Mouse (Mus musculus) liver, embryonic 16.5 days (tissue): ENCODE data around the gene Pawr. TPM values are rescaled to one million over a fixed set of nuclear protein-coding genes. Genes with fewer than 3 reads are reported as not detected.

Source experiments
- ATAC-seq: fragments of 200-750 bp; cut with Nextera tagmentation; 2 replicates; pipeline ENCODE4 v1.8.0; 2017; ENCODE audit warnings: low read depth, mild to moderate bottlenecking, moderate number of reproducible peaks, moderate library complexity
- H3K27ac ChIP-seq: fragments of 300-500 bp; sonication (generic); 2 replicates; pipeline ENCODE4 v1.5.1; 2014; ENCODE audit warnings: mild to moderate bottlenecking, low read length
- H3K27me3 ChIP-seq: fragments of 300-500 bp; sonication (generic); 2 replicates; pipeline ENCODE4 v1.6.1; 2014; ENCODE audit warnings: low read depth, low read length, mixed read lengths; ENCODE audit not compliant: control insufficient read depth, insufficient read depth
- H3K36me3 ChIP-seq: fragments of 300-500 bp; sonication (generic); 2 replicates; pipeline ENCODE4 v1.6.1; 2014; ENCODE audit warnings: mild to moderate bottlenecking; ENCODE audit not compliant: control insufficient read depth, insufficient read depth
- H3K4me1 ChIP-seq: fragments of 300-500 bp; sonication (generic); 2 replicates; pipeline ENCODE4 v1.6.1; 2014; ENCODE audit warnings: low read depth, low read length, mixed read lengths; ENCODE audit not compliant: control insufficient read depth
- H3K4me2 ChIP-seq: fragments of 300-500 bp; sonication (generic); 2 replicates; pipeline ENCODE4 v1.6.1; 2014; ENCODE audit warnings: low read depth, low read length, mixed read lengths
- H3K4me3 ChIP-seq: fragments of 300-500 bp; sonication (generic); 2 replicates; pipeline ENCODE4 v1.5.1; 2014; ENCODE audit warnings: low read depth, mild to moderate bottlenecking, low read length
- H3K9ac ChIP-seq: fragments of 300-500 bp; sonication (generic); 2 replicates; pipeline ENCODE4 v1.6.1; 2014; ENCODE audit warnings: low read depth, low read length
- H3K9me3 ChIP-seq: fragments of 300-500 bp; sonication (generic); replicated peaks from 2 replicates; pipeline ENCODE4 v1.6.1; 2016; ENCODE audit warnings: low read length; ENCODE audit not compliant: control insufficient read depth
- WGBS: fragments of 180-500 bp; shearing (Covaris S2); extraction: QIAGEN DNeasy Blood & Tissue Kit; methylation state at CpG from one replicate; pipeline ENCODE4 v1.1.7; 2014; ENCODE audit not compliant: insufficient replicate concordance; 5-methylcytosine and 5-hydroxymethylcytosine counted together
- polyA plus RNA-seq: library from polyadenylated mRNA; unstranded; fragments of >200 nt; fragmentation: Nextera tagmentation; extraction: Ambion mirVana; gene quantifications from 2 replicates; pipeline ENCODE4 v1.2.1, GENCODE M21; 2015

Pawr gene
- polyA plus RNA-seq, 1 experiment from 2014 or later, result 3.7 TPM

DNA sequence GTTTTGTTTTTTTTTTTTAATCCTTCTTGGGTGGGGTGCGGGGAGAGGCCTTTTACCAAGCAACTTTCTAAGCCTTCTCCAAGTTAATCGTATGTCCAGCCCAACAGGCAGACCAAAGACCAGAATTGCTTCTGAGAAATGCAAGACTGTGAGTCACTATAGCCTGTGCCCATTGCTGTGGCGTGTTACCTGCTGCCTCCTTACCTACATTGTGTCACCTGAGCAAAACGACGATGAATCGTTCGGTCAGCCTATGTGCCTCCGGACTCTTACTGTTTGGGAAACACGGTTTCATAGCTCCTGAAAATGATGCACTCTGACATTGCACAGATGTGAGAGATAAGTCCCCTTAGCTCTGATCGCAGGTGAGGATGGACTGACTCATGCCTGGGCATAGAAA lies 957 bp upstream of the Pawr start:
- H3K4me3 ChIP-seq, result peak overlapping the region; percentile 72
- H3K4me2 ChIP-seq, result peak overlapping the region; percentile 72
- peaks cover 3% of the 10 kb centered on the region; the same call in 1 of the 2 replicates for H3K4me1 ChIP-seq
- no peak for ATAC-seq
- H3K9ac ChIP-seq, result no peak overlapping the region
- no peak overlapping the region for H3K27ac ChIP-seq
- H3K9me3 ChIP-seq, result no peaks in the 10 kb centered on the region
- no peaks in the 10 kb centered on the region for H3K36me3 ChIP-seq
- peaks cover 36% of the 10 kb centered on the region for H3K27me3 ChIP-seq
- 14% methylated on average over 10 of the region's 10 CpGs for WGBS

DNA sequence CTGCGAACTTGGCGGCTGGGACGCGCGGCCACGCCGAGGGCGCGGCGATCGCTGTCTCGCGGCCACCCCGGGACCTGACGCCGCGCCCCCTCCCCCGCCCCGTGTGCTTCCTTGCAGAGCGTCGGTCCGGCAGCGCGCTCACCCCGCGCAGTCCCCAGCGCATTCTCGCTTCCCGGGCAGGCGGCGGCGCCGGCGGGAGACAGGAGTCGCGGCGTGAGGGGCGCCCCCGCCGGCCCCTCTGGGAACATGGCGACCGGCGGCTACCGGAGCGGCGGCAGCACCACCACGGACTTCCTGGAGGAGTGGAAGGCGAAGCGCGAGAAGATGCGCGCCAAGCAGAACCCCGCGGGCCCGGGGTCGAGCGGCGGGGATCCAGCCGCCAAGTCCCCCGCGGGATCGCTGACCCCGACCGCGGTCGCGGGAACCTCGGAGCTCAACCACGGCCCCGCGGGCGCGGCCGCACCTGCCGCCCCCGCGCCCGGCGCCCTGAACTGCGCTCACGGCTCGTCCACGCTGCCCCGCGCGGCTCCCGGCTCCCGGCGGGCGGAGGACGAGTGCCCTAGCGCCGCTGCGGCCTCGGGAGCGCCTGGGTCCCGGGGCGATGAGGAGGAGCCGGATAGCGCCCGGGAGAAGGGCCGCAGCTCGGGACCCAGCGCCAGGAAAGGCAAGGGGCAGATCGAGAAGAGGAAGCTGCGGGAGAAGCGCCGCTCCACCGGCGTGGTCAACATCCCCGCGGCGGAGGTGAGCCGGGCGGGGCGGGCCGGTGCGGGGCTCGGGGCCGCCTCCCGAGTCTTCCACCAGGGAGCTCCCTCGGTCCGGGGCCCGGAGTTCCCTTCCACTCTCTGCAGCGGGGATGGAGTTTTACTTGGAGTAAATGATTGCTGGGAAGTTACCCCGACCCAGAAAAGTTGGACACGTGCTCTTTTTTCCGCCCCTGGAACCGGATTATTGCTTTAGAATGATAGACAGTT lies 935 bp downstream of the Pawr start:
- peak overlapping the region; percentile 69 for H3K27ac ChIP-seq
- peaks cover 3% of the 10 kb centered on the region; the same call in 1 of the 2 replicates for H3K4me1 ChIP-seq
- H3K9me3 ChIP-seq, result no peaks in the 10 kb centered on the region
- H3K4me2 ChIP-seq, result peak overlapping the region; percentile 72
- peak; percentile 47 for ATAC-seq
- WGBS, result under 1% methylated on average over 123 of the region's 129 CpGs
- no peaks in the 10 kb centered on the region for H3K36me3 ChIP-seq
- peak overlapping the region; percentile 68 for H3K9ac ChIP-seq
- H3K27me3 ChIP-seq, result peaks cover 36% of the 10 kb centered on the region
- peak overlapping the region; percentile 72 for H3K4me3 ChIP-seq

DNA sequence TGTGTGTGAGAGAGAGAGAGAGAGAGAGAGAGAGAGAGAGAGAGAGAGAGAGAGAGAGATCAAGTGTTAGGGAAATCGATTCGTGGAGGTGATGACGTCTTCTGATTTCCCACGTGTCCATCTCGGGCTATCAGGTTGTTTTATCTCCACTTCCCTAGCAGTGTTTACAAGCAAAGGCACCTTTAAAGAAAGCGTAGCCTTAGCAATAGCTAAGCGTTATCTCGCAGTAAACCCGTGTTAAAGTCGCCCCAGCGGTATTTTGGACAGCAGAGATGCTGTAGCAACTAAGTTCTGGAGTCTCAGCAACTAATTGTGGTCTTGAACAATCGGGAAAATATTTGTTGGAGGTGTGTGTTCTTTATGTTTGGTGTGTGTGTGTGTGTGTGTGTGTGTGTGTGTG lies 1.7 kb downstream of the Pawr start:
- Histone ChIP-seq H3K4me2 (peak overlapping the region; percentile 72), H3K4me1 (peaks cover 3% of the 10 kb centered on the region; the same call in 1 of the 2 replicates), H3K4me3 (peak overlapping the region; percentile 72), H3K27me3 (peaks cover 36% of the 10 kb centered on the region), H3K36me3 (no peaks in the 10 kb centered on the region), H3K27ac (no peak overlapping the region), H3K9me3 (no peaks in the 10 kb centered on the region), H3K9ac (no peak overlapping the region)
- no peak for ATAC-seq
- 6% methylated on average over 12 of the region's 12 CpGs for WGBS

DNA sequence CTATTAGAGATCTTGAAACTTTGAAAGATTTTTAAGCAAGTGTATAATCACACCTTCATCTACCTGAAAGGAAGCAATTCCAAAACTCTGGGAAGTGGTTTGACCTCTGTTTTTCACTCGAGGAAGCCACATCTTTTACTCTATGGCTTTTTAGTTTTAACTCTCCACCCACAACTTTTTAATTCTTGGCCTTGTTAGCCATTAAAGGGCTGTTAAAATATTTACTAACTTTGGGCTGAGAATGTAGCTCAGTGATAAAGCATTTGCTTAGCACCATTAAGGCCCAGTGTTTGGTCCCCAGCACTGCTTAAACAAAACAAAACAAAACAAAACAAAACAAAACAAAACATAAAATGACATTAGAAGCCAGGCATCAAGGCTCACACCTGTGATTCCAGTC lies 2.2 kb downstream of the Pawr start:
- H3K4me2 ChIP-seq, result no peak overlapping the region
- no peak overlapping the region for H3K4me3 ChIP-seq
- no peak for ATAC-seq
- 30% methylated on average over 1 of the region's 1 CpGs for WGBS
- H3K4me1 ChIP-seq, result peaks cover 3% of the 10 kb centered on the region; the same call in 1 of the 2 replicates
- H3K9me3 ChIP-seq, result no peaks in the 10 kb centered on the region
- no peaks in the 10 kb centered on the region for H3K36me3 ChIP-seq
- no peak overlapping the region for H3K27ac ChIP-seq
- no peak overlapping the region for H3K9ac ChIP-seq
- peaks cover 36% of the 10 kb centered on the region for H3K27me3 ChIP-seq

DNA sequence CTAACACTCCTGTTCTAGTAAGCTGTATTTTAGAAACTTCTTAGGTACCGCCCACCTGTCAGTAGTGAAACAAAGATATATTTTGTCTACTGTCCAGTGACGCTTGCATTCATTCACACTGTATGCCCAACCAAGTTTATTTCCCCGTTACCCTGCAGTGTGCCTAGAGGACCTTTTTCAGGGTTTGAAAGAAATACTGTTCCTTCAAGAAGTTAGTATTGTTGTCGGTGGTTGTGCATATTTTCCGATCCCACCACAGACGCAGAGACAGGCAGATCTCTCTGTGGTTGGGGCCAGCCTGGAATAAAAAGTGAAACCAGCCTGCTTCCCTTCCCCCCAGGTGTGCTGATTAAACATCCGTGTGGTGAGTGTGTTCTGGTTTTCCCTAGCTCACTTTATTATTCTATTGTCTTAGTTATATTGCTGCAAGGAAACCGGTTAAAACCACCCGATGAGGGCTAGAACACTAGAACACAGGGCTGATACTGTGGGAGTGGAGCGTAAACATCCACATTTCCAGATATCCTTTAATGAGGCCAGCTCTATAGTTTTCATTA lies 3.9 kb downstream of the Pawr start:
- Histone ChIP-seq H3K27me3 (peaks cover 29% of the 10 kb centered on the region), H3K9me3 (no peaks in the 10 kb centered on the region), H3K4me1 (peaks cover 3% of the 10 kb centered on the region; the same call in 1 of the 2 replicates), H3K36me3 (no peaks in the 10 kb centered on the region), H3K4me3 (no peak overlapping the region), H3K27ac (no peak overlapping the region), H3K4me2 (no peak overlapping the region), H3K9ac (no peak overlapping the region)
- WGBS, result 71% methylated on average over 10 of the region's 10 CpGs
- no peak for ATAC-seq

DNA sequence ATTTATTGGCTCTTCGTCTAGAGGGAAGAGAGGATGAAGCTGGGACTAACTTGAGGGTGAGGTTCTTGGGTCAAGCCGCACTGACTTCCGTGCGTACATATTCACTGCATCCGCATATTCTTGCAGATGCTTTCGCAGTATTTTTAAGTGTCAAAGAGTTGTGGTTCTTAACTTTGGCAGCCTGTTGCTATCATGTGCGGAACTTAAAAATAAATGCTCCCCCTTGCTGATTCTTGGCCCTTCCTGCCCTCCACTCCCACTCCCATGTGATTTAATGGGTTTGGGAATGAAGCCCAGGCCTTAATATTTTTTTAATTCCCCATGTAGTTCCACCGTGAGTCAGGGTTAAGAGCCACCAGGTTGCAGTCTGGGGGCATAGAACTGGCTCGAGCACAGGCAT lies 4.7 kb downstream of the Pawr start:
- Histone ChIP-seq H3K27me3 (peaks cover 21% of the 10 kb centered on the region), H3K4me1 (peaks cover under 1% of the 10 kb centered on the region; the same call in 1 of the 2 replicates), H3K27ac (no peak overlapping the region), H3K4me2 (no peak overlapping the region), H3K4me3 (no peak overlapping the region), H3K9me3 (no peaks in the 10 kb centered on the region), H3K9ac (no peak overlapping the region), H3K36me3 (no peaks in the 10 kb centered on the region)
- no peak for ATAC-seq
- 74% methylated on average over 9 of the region's 9 CpGs for WGBS

DNA sequence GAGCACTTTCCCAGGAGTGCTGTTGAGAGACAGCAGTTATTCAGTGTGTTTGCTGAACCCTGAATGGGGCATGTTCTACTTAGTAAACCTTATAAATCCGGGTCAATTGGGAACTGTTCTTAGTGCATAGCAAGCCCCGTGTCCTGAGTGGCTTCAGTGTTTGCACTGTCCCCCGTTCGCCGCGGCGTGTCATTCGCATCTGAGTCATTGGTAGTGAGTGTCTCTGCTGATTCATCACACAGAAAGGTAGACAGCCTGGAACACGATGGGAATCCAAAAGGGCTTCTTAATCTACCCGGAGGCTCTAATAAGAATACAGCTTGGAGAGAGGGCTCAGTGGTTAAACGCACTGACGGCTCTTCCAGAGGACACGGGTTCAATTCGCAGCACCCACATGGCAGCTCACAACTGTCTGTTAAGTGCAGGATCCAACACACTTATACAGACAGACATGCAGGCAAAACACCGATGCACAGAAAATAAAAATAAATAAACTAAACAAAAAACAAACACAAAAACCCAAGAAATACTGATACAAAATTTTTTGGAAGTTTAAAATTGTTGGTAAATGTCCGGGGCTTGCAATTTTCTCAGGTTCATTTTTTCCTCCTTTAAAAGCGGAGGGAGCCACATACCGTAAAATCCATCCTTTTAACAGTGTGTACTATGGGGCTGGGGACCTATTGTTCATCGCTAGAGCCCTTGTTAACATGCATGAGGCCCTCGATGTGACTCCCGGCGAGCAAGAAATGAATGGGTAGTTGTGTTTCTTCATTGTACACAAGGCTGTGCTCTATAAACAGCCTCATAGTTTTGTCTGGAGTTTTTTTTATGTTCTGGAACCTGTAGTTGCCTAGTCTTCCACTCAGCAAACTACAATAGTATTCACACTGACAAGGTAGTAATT lies 6.4 kb downstream of the Pawr start:
- Histone ChIP-seq H3K4me1 (no peaks in the 10 kb centered on the region; the same call in 1 of the 2 replicates), H3K4me3 (no peak overlapping the region), H3K36me3 (no peaks in the 10 kb centered on the region), H3K9me3 (no peaks in the 10 kb centered on the region), H3K27me3 (peaks cover 4% of the 10 kb centered on the region), H3K9ac (no peak overlapping the region), H3K4me2 (no peak overlapping the region), H3K27ac (no peak overlapping the region)
- no peak for ATAC-seq
- WGBS, result 81% methylated on average over 22 of the region's 22 CpGs

DNA sequence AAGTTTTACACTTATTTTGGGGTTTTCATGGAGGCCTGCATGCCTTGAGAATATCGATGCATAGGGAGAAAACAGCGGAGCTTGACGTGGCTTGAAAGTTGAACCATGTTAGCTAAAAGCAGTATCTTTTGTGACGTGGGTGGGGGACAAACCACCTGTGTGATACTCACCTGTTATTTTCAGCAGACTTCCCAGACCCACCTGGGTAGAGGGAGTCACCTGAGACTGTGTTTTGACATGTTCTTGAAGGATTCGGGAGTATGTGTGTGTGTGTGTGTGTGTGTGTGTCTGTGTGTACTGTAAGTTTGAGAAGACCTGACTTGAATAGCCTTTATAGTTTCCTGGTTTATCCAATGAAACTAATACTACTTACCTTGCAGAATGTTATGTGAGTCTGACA lies 7.2 kb downstream of the Pawr start:
- H3K27me3 ChIP-seq, result no peaks in the 10 kb centered on the region
- no peak overlapping the region for H3K9ac ChIP-seq
- H3K27ac ChIP-seq, result no peak overlapping the region
- H3K9me3 ChIP-seq, result no peaks in the 10 kb centered on the region
- WGBS, result 65% methylated on average over 5 of the region's 5 CpGs
- ATAC-seq, result no peak
- H3K36me3 ChIP-seq, result no peaks in the 10 kb centered on the region
- no peak overlapping the region for H3K4me3 ChIP-seq
- H3K4me1 ChIP-seq, result no peaks in the 10 kb centered on the region; the same call in 1 of the 2 replicates
- no peak overlapping the region for H3K4me2 ChIP-seq
